Mouse (Mus musculus) heart, postnatal 0 days (tissue): ENCODE data around the gene Adprh.
A peak's percentile ranks its signal among the peaks of the same experiment; 100 is the strongest.

Experiments used
- CTCF ChIP-seq: IDR thresholded peaks from 2 replicates; pipeline ENCODE4 v1.5.1; 2016; ENCODE audit warnings: antibody characterized with exemption, control low read depth, low read depth
- EP300 ChIP-seq: IDR thresholded peaks from 2 replicates; pipeline ENCODE4 v1.6.1; 2016; ENCODE audit warnings: antibody characterized with exemption, low read depth

DNA sequence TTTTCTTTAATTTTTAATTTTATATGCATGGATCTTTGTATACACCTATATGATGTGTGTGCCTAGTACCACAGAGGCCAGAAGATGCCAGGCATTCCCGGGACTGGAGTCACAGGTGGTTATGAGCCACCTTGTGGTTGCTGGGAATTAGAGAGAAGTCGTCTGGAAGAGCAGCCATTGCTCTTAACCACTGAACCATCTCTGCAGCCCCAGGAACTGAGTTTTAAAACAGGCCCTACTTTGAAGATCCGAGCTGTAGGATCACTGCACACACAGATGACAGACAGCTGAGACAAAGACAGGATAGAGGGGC lies 16.2 kb upstream of the Adprh start:
- TF ChIP-seq CTCF = peak; percentile 21
- no peak for TF ChIP-seq EP300
